Mouse (Mus musculus) liver, adult 2 months (tissue): ENCODE measurements at regions not wholly inside any gene's neighbourhood (a gene's known extent, or its start where the extent isn't known, plus 50 kb on each side); places are given as distances from the start of the nearest gene placed in this dataset.

ENCODE experiments used
- CTCF ChIP-seq: fragments of 200-500 bp; IDR thresholded peaks from 2 replicates; pipeline ENCODE4 v1.5.1; 2011; ENCODE audit warnings: low read depth, low read length, control low read depth
- POLR2A ChIP-seq: fragments of 200-500 bp; IDR thresholded peaks from 2 replicates; pipeline ENCODE4 v1.6.1; 2011; ENCODE audit warnings: low read length, control low read depth; ENCODE audit not compliant: insufficient read depth; ENCODE audit errors: extremely low read depth

DNA sequence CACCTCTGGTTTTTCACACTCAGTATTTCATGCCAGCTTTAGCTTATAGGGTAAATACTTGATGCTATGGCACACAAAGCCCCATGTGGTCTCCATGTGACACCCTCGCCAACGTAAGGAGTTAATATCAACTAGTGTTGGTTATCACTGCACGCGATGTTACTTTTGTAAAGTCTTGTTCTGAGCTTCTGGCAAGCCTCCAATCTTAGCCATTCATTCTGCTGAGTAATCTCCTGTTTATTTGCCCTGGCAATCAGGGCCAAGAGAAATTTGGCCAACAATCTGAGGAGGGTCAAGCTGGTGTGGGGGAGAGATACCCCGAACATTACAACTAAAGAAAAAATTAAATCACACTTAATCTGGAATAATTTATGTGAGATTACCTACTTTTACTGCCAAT is 156.0 kb downstream of the Moxd1 start:
- TF ChIP-seq CTCF, result no peak
- TF ChIP-seq POLR2A, result no peak
